Mouse (Mus musculus): ENCODE data around the gene Map3k11. TPM values are rescaled to one million over a fixed set of nuclear protein-coding genes. Genes with fewer than 3 reads are reported as not detected.

The Map3k11 gene
- polyA plus RNA-seq, 1 experiment, result 9.3 TPM

- H3K4me3 ChIP-seq (ENCODE audit: insufficient read depth, low read length), result peak overlapping the region; percentile 86
- peak overlapping the region; percentile 92 for H3K27ac ChIP-seq (ENCODE audit: insufficient read depth, low read length)
- TF ChIP-seq POLR2A (IDR thresholded peaks at IDR 0.05; ENCODE audit: low read depth, low read length) (no peak), CTCF (IDR thresholded peaks at IDR 0.05; ENCODE audit: borderline replicate concordance, insufficient read depth, low read length) (no peak)
- peaks cover 7% of the 10 kb centered on the region; the same call in 1 of the 2 replicates for H3K4me1 ChIP-seq (ENCODE audit: control insufficient read depth, insufficient read depth, low read length)
Observed at GRCm38 (mm10) chr19:5689088-5689428, 516 bp downstream of the Map3k11 start.

- TF ChIP-seq CTCF (IDR thresholded peaks at IDR 0.05; ENCODE audit: borderline replicate concordance, insufficient read depth, low read length) (no peak), POLR2A (IDR thresholded peaks at IDR 0.05; ENCODE audit: low read depth, low read length) (no peak; the same call in 1 of the 2 replicates)
- H3K27ac ChIP-seq (ENCODE audit: insufficient read depth, low read length), result peak overlapping the region; percentile 92
- peaks cover 7% of the 10 kb centered on the region; the same call in 1 of the 2 replicates for H3K4me1 ChIP-seq (ENCODE audit: control insufficient read depth, insufficient read depth, low read length)
- peak overlapping the region; percentile 86 for H3K4me3 ChIP-seq (ENCODE audit: insufficient read depth, low read length)
Observed at GRCm38 (mm10) chr19:5689565-5690342, 1.2 kb downstream of the Map3k11 start.

- no peak for TF ChIP-seq POLR2A (IDR thresholded peaks at IDR 0.05; ENCODE audit: low read depth, low read length)
- TF ChIP-seq CTCF (IDR thresholded peaks at IDR 0.05; ENCODE audit: borderline replicate concordance, insufficient read depth, low read length), result no peak
- H3K4me3 ChIP-seq (ENCODE audit: insufficient read depth, low read length), result peak overlapping the region; percentile 86
- H3K27ac ChIP-seq (ENCODE audit: insufficient read depth, low read length), result no peak overlapping the region
- H3K4me1 ChIP-seq (ENCODE audit: control insufficient read depth, insufficient read depth, low read length), result peaks cover 7% of the 10 kb centered on the region; the same call in 1 of the 2 replicates
Observed at GRCm38 (mm10) chr19:5690343-5690735, 1.8 kb downstream of the Map3k11 start.

- Histone ChIP-seq H3K4me1 (ENCODE audit: control insufficient read depth, insufficient read depth, low read length) (peaks cover 7% of the 10 kb centered on the region; the same call in 1 of the 2 replicates), H3K27ac (ENCODE audit: insufficient read depth, low read length) (no peak overlapping the region), H3K4me3 (ENCODE audit: insufficient read depth, low read length) (peak overlapping the region; percentile 86)
- TF ChIP-seq POLR2A (IDR thresholded peaks at IDR 0.05; ENCODE audit: low read depth, low read length), result no peak
- TF ChIP-seq CTCF (IDR thresholded peaks at IDR 0.05; ENCODE audit: borderline replicate concordance, insufficient read depth, low read length), result no peak
Observed at GRCm38 (mm10) chr19:5691601-5692000, 3.1 kb downstream of the Map3k11 start.

- no peak overlapping the region for H3K27ac ChIP-seq (ENCODE audit: insufficient read depth, low read length)
- TF ChIP-seq CTCF (IDR thresholded peaks at IDR 0.05; ENCODE audit: borderline replicate concordance, insufficient read depth, low read length) (no peak), POLR2A (IDR thresholded peaks at IDR 0.05; ENCODE audit: low read depth, low read length) (no peak)
- H3K4me3 ChIP-seq (ENCODE audit: insufficient read depth, low read length), result peak overlapping the region; percentile 86
- peaks cover 4% of the 10 kb centered on the region; the same call in 1 of the 2 replicates for H3K4me1 ChIP-seq (ENCODE audit: control insufficient read depth, insufficient read depth, low read length)
Observed at GRCm38 (mm10) chr19:5692086-5692912, 3.8 kb downstream of the Map3k11 start.

- H3K4me1 ChIP-seq (ENCODE audit: control insufficient read depth, insufficient read depth, low read length), result peaks cover 2% of the 10 kb centered on the region; the same call in 1 of the 2 replicates
- H3K27ac ChIP-seq (ENCODE audit: insufficient read depth, low read length), result no peak overlapping the region
- H3K4me3 ChIP-seq (ENCODE audit: insufficient read depth, low read length), result 0 out of 2 replicates have a peak overlapping the region, but pooled peaks have one; percentile 0
- TF ChIP-seq CTCF (IDR thresholded peaks at IDR 0.05; ENCODE audit: borderline replicate concordance, insufficient read depth, low read length), result no peak
- no peak for TF ChIP-seq POLR2A (IDR thresholded peaks at IDR 0.05; ENCODE audit: low read depth, low read length)
Observed at GRCm38 (mm10) chr19:5692913-5693396, 4.4 kb downstream of the Map3k11 start.

GRCm38 (mm10) chr19:5693801-5694200 lies 5.3 kb downstream of the Map3k11 start:
- H3K4me3 ChIP-seq (ENCODE audit: insufficient read depth, low read length), result no peak overlapping the region
- no peak for TF ChIP-seq CTCF (IDR thresholded peaks at IDR 0.05; ENCODE audit: borderline replicate concordance, insufficient read depth, low read length)
- TF ChIP-seq POLR2A (IDR thresholded peaks at IDR 0.05; ENCODE audit: low read depth, low read length), result no peak
- H3K27ac ChIP-seq (ENCODE audit: insufficient read depth, low read length), result no peak overlapping the region
- peaks cover 2% of the 10 kb centered on the region; the same call in 1 of the 2 replicates for H3K4me1 ChIP-seq (ENCODE audit: control insufficient read depth, insufficient read depth, low read length)

GRCm38 (mm10) chr19:5695849-5696462 lies 7.4 kb downstream of the Map3k11 start:
- Histone ChIP-seq H3K27ac (ENCODE audit: insufficient read depth, low read length) (no peak overlapping the region), H3K4me1 (ENCODE audit: control insufficient read depth, insufficient read depth, low read length) (peaks cover 2% of the 10 kb centered on the region; the same call in 1 of the 2 replicates), H3K4me3 (ENCODE audit: insufficient read depth, low read length) (no peak overlapping the region)
- TF ChIP-seq POLR2A (IDR thresholded peaks at IDR 0.05; ENCODE audit: low read depth, low read length) (no peak), CTCF (IDR thresholded peaks at IDR 0.05; ENCODE audit: borderline replicate concordance, insufficient read depth, low read length) (no peak)

- H3K27ac ChIP-seq (ENCODE audit: insufficient read depth, low read length), result peak within 1 kb of the TSS; percentile 62
- H3K4me3 ChIP-seq (ENCODE audit: insufficient read depth, low read length), result no peak within 1 kb of the TSS
- no peak for TF ChIP-seq CTCF (IDR thresholded peaks at IDR 0.05; ENCODE audit: borderline replicate concordance, insufficient read depth, low read length)
- 0 out of 2 replicates have a peak, but pooled peaks have one; percentile 33 for TF ChIP-seq POLR2A (IDR thresholded peaks at IDR 0.05; ENCODE audit: low read depth, low read length)
- H3K4me1 ChIP-seq (ENCODE audit: control insufficient read depth, insufficient read depth, low read length), result peaks cover 3% of the 10 kb centered on the region; the same call in 1 of the 2 replicates
Observed at GRCm38 (mm10) chr19:5704163-5704800, 15.7 kb downstream of the Map3k11 start, which contains the start of gene Kcnk7. Gene Kcnk7 (plus strand): TSS chr19:5704367.
